Mouse (Mus musculus): ENCODE measurements around the gene Adgrg1. TPM values are rescaled to one million over a fixed set of nuclear protein-coding genes. Genes with fewer than 3 reads are reported as not detected.

Adgrg1 gene
- total RNA-seq, 2 experiments from 2014 or later, result 79.5 to 104 TPM

DNA sequence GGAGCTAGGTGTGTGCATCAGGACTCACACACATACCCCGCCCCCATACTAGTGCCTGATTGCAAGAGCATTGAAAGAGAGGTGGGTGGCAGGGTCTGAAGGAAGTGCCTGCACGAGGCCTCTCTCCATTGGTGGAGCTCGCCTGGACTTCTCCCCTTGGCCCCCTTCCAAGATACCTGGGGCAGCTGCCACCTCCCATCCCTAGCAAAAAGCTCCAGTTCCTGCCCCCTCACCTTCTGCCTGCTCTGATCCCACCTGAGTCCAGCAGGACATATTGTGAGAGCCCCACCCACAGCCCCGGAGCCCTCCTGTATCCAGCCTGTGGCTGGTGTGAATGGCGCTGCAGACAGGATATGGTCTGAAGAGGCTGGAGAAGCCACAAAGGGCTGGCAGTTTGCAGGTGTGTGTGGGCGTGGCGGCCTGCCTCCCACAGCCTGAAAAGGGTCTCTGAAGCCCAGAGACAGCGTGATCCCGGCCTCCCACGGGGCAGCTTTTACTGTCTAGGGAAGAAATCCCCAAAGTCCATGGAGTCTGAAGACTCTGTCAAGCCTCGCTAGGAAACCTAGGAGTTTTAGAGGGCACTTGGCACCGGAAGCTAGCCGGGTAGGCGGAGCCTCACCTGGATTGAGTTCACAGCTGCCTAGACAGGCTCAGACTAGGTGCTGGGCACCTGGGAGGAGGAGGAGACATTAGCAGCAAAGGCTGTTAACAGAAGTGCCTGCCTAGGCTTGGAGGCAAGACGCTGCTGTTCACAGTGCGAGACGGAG, 2.3 kb downstream of the Adgrg1 start:
- no peak for DNase-seq

DNA sequence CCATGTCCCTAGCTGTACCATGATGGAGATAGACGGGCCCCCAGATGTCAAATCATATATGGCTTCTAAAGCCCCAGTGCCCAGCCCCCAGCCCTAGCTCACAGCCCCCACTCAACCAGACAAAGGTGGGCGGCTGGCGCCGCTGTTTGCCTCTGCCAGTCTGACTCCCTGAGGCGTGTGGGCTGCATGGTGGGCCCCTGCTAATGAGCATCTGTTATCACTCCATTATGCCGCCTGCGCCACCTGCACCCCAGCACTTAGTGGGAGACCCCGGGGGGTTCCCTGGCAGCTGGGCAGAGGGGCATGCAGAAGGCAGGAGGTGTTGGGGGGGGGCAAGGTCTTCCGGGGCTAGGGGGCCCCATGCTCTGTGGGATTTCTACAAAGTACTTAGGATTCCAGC, 3.6 kb downstream of the Adgrg1 start:
- peak in 1 of 2 experiments; percentile 49 for DNase-seq

GRCm38 (mm10) chr8:94978593-94979319, 4.2 kb downstream of the Adgrg1 start:
- DNase-seq, result no peak

DNA sequence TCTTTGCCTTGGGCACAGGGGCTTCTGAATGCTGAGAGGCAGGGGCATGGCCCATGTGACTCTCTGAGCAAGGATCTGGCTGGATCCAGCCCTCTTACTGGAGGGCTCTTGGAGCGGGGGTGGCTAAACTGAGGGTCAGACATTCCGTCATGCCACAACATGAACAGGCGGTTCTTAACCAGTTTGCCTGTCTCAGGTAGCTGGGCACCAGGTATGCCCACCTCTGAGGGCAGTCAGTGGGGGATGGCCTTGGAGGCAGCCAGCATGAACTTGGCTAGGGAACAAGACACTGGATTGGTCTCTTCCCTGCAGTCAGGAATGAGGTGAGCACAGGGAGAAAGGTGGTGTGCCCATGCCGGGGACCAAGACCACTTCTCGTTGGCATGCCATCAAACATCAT, 5.6 kb downstream of the Adgrg1 start:
- DNase-seq, result no peak

- DNase-seq, result no peak
Observed at GRCm38 (mm10) chr8:94980976-94981375, 6.4 kb downstream of the Adgrg1 start.

- DNase-seq, result no peak
Observed at GRCm38 (mm10) chr8:94981848-94982247, 7.3 kb downstream of the Adgrg1 start.

- no peak for DNase-seq
Observed at GRCm38 (mm10) chr8:94983146-94983545, 8.6 kb downstream of the Adgrg1 start.

DNA sequence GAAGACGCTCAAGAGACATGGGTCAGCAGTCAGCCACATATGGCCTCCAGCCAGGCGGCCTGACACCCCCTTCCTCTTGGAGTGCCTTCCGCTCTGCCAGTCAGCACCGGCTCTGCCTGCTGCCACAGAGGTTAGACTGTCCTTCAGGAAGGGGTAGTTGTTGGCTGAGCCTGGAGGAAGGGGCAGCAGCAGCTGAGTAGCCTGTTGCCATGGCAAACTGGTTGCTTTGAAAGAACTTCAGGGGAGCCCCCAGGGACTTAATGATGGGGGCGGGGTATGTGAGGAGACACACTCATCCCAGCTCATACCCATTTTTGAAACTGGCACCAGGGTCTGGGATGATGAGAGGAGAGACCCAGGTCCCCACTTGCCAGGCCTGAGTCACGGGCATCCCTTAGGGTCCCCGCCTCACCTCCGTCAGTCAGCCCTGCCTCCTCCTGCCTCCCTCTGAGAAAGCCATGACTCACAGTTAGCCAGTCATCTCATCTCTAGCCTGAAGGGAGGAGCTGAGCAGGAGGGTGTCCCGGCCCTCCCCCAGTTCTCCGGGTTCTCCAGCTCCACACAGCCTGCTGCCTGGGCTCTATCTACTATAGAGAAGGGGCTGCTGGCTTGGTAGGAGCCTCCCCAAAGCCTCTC, 9.4 kb downstream of the Adgrg1 start:
- DNase-seq, result peak; percentile 40 to 66

DNA sequence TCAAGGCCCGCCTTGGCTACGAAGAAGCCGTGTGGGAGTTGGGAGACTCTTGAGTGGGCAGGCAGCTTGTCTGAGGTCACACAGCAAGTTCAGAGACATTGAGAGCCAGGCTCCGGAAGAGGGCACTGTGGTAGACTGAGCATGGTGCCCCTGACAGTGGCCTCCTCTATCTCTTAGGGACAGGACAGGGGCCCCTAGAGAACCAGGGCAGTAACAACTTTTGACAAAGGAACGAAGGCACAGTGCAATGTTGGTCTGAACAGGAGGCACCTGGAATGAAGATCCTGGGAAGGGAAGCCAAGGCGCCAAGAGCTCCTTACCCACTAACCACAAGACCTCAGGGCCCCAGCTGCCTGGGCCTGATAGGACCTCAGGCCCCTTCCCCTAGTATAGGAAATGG, 10.5 kb downstream of the Adgrg1 start:
- no peak for DNase-seq

- peak; percentile 68 to 74 for DNase-seq
Observed at GRCm38 (mm10) chr8:94986676-94987075, 12.1 kb downstream of the Adgrg1 start.

- DNase-seq, result no peak
Observed at GRCm38 (mm10) chr8:94987553-94987952, 13.0 kb downstream of the Adgrg1 start.

GRCm38 (mm10) chr8:94988619-94989018, 14.1 kb downstream of the Adgrg1 start:
- DNase-seq, result no peak

DNA sequence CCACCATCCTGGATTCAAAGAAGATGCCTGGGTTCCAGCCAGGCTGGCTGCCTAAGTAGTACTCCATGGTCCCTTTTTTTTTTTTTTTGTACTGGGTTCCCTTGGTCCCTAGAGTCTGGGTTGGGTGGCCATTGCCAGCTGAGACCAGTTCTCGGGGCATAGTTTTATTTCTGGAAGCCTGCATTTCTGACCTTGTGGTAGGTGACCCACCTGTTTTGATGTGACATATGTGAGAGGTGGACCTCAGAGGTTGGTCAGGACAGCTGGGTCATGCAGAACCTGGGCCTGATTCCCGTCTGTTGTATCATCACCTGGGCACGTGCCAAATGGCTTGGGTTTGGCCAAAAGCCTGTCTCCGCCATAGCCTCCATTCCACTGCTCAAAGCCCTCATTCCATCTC, 15.2 kb downstream of the Adgrg1 start:
- DNase-seq, result no peak

GRCm38 (mm10) chr8:94990598-94991453, 16.3 kb downstream of the Adgrg1 start:
- no peak for DNase-seq

GRCm38 (mm10) chr8:94991454-94991994, 17.0 kb downstream of the Adgrg1 start:
- no peak for DNase-seq

GRCm38 (mm10) chr8:94992010-94992409, 17.5 kb downstream of the Adgrg1 start:
- no peak for DNase-seq

GRCm38 (mm10) chr8:94992534-94992933, 18.0 kb downstream of the Adgrg1 start:
- peak; percentile 75 to 78 for DNase-seq

DNA sequence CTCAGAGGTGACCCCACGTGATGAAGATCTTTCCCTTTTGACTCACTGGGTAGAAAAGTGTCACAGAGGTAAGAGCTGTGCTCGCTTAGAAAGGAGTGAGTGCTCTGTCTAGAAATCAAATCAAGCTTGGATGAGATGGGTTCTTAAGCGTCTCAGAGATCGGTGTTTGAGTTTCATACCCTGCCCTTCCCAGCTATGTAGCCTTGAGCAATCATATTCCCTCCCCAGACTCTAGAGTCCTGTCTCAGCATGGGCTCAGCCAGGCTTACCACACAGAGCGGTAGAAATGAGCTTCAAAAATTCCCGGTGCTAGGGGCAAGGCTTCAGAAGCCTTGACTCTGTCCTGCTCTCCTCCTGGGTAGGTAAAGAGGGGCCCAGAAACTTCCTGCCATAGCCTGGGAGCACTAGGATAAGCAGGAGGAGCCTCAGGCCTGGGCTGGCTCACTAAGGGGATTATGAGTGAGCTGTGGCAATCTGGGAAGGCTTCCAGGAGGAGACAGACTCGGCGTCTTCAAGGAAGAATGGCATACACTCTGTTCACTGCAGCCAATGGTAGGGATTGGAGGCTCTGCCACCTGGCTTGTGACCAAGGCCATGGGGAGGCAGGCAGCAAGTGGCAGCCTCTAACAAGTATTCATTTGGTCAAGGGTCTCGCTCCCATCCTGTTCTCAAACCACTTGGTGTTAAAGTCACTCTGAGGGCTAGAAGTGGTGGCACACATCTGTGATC, 18.6 kb downstream of the Adgrg1 start:
- no peak for DNase-seq

GRCm38 (mm10) chr8:94994006-94994405, 19.5 kb downstream of the Adgrg1 start:
- peak; percentile 79 to 82 for DNase-seq

DNA sequence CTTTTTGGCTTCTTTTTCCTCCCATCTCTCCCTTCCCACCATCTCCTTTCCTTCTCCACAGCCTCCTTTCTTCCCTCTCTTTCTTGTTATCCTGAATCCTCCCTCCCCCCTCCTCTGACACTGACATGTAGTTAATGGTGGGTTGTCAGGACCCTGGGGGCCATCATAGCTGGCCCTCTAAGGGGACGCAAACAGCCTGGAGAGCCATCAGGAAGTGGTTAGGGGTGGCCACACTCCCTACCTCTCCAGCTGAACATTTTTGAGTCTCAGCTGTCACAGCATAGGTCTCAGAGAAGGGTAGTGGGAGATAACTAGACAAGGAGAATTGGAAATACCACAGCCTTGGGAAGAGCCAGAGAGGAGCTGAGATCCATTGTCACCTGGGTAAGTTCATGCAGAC, 20.0 kb downstream of the Adgrg1 start:
- no peak for DNase-seq

DNA sequence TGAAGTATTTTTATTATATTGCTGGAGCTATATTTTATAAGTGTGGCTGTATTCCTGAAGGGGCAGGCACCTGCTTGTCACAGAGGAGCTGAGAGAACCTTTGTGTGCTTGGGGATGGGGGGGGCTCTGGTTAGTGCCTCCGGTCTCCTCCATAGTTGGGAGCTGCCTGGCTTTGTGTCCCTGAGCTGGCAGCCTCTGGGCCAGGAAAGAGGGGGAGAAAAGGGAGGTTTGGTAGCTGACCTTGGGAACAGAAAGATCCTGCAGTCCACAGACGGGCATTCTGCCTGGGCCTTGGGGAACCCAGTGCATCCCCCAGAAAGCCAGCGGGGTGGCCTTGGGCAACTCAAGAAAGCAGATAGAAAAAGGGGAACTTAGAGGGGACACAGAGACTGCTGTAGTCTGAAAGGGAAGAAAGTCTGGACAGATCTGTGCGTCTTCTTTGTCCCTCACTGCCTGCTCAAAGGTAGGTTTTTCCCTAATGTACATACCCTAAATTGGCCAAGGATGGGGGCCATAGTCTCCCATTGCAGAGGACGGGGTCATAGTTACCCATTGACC, 20.9 kb downstream of the Adgrg1 start:
- DNase-seq, result peak; percentile 35 to 45
